ENCODE assay signal across 11 mouse cellular contexts in genomic region chr2:24678538-24678937, GRCm38 (mm10).
DNase-seq lines count a peak whose midpoint lies in the region; ATAC-seq and TF ChIP-seq lines count a peak whose summit lies in the region.
"Had no signal": no experiment of that assay in that cellular context is flagged by ENCODE, and none has a peak within 500 bp of the region (broad histone marks: within the 10 kb centered on the region; RNA-seq: fewer than 3 reads in every experiment).

No protein-coding gene starts in this region.

- H3K27ac ChIP-seq in heart, embryonic 15.5 days = no peak overlapping the region
- no peak overlapping the region for H3K27ac ChIP-seq in midbrain, embryonic 10.5 days (replicated peaks)
- H3K27ac ChIP-seq in midbrain, postnatal 0 days (ENCODE audit: low read depth, low read length) = no peak overlapping the region
- no peak overlapping the region for H3K27ac ChIP-seq in forebrain, embryonic 14.5 days (ENCODE audit: low read depth, low read length)
- H3K27ac ChIP-seq in small intestine, adult 2 months (ENCODE audit: insufficient read depth, low read depth, low read length) = no peak overlapping the region

- peak overlapping the region; percentile 65 for H3K4me2 ChIP-seq in heart, embryonic 15.5 days
- H3K4me2 ChIP-seq in midbrain, postnatal 0 days (ENCODE audit: low read depth, low read length, poor library complexity, severe bottlenecking) = no peak overlapping the region
- H3K4me2 ChIP-seq in forebrain, embryonic 14.5 days (ENCODE audit: low read length) = peak overlapping the region; percentile 43; the same call in 1 of the 2 replicates

- no peak for TF ChIP-seq CTCF in midbrain, postnatal 0 days (IDR thresholded peaks at IDR 0.05)
- no peak for TF ChIP-seq CTCF in small intestine, adult 2 months (IDR thresholded peaks at IDR 0.05; ENCODE audit: extremely low read depth, insufficient read length, insufficient replicate concordance, low read depth, low read length)

- no peak for DNase-seq in heart, postnatal 14 days
- DNase-seq in midbrain, embryonic 10.5 days (ENCODE audit: low spot score) = no peak
- DNase-seq in midbrain, postnatal 0 days (ENCODE audit: low spot score) = no peak
- no peak for DNase-seq in forebrain, embryonic 14.5 days (ENCODE audit: low spot score)
- no peak for DNase-seq in spleen, adult 18-20 months
- no peak for DNase-seq in gastrocnemius, postnatal 36 days
- DNase-seq: gastrocnemius, postnatal 25 days had no signal

- H3K27me3 ChIP-seq in heart, embryonic 15.5 days = peaks cover 29% of the 10 kb centered on the region
- peaks cover 36% of the 10 kb centered on the region for H3K27me3 ChIP-seq in midbrain, embryonic 10.5 days (ENCODE audit: low read depth, poor library complexity, severe bottlenecking)
- no peaks in the 10 kb centered on the region for H3K27me3 ChIP-seq in midbrain, postnatal 0 days (ENCODE audit: insufficient read depth, low read length)
- H3K27me3 ChIP-seq in forebrain, embryonic 14.5 days (replicated peaks; ENCODE audit: control insufficient read depth, insufficient read depth, low read length) = no peaks in the 10 kb centered on the region
- no peaks in the 10 kb centered on the region for H3K27me3 ChIP-seq in small intestine, adult 2 months (ENCODE audit: control insufficient read depth, insufficient read depth, low read length)

- whole genome bisulfite sequencing in heart, embryonic 15.5 days = 75% methylated on average over 5 of the region's 5 CpGs
- WGBS in midbrain, embryonic 10.5 days = 81% methylated on average over 5 of the region's 5 CpGs
- 91% methylated on average over 5 of the region's 5 CpGs for WGBS in midbrain, postnatal 0 days
- WGBS in forebrain, embryonic 14.5 days = 63% methylated on average over 5 of the region's 5 CpGs
- WGBS in small intestine, adult 2 months = 65% methylated on average over 5 of the region's 5 CpGs

- H3K4me3 ChIP-seq in heart, embryonic 15.5 days = 0 out of 2 replicates have a peak overlapping the region, but pooled peaks have one; percentile 24
- H3K4me3 ChIP-seq in midbrain, embryonic 10.5 days = peak overlapping the region; percentile 46
- H3K4me3 ChIP-seq in midbrain, postnatal 0 days (ENCODE audit: low read depth, low read length) = no peak overlapping the region
- H3K4me3 ChIP-seq in forebrain, embryonic 14.5 days (ENCODE audit: low read depth, low read length) = no peak overlapping the region
- peak overlapping the region; percentile 35; the same call in 1 of the 2 replicates for H3K4me3 ChIP-seq in small intestine, adult 2 months (ENCODE audit: low read depth, low read length)
- H3K4me3 ChIP-seq: myocyte had no signal

- H3K9ac ChIP-seq in heart, embryonic 15.5 days = no peak overlapping the region
- H3K9ac ChIP-seq in midbrain, postnatal 0 days (replicated peaks; ENCODE audit: low read length, poor library complexity, severe bottlenecking) = no peak overlapping the region
- 0 out of 2 replicates have a peak overlapping the region, but pooled peaks have one; percentile 5 for H3K9ac ChIP-seq in forebrain, embryonic 14.5 days (ENCODE audit: low read length)
- H3K9ac ChIP-seq: liver, postnatal 0 days had no signal

- H3K9me3 ChIP-seq in heart, embryonic 15.5 days (replicated peaks) = no peaks in the 10 kb centered on the region
- no peaks in the 10 kb centered on the region for H3K9me3 ChIP-seq in midbrain, embryonic 10.5 days (replicated peaks)
- H3K9me3 ChIP-seq in midbrain, postnatal 0 days (ENCODE audit: low read length) = no peaks in the 10 kb centered on the region
- H3K9me3 ChIP-seq in forebrain, embryonic 14.5 days (replicated peaks; ENCODE audit: control insufficient read depth, low read length) = no peaks in the 10 kb centered on the region

- no peak for TF ChIP-seq POLR2A in small intestine, adult 2 months (IDR thresholded peaks at IDR 0.05; ENCODE audit: low read depth, low read length)

- no peaks in the 10 kb centered on the region for H3K36me3 ChIP-seq in heart, embryonic 15.5 days
- no peaks in the 10 kb centered on the region for H3K36me3 ChIP-seq in midbrain, embryonic 10.5 days
- H3K36me3 ChIP-seq in midbrain, postnatal 0 days (ENCODE audit: insufficient read depth, low read length) = peaks cover 39% of the 10 kb centered on the region
- peaks cover 17% of the 10 kb centered on the region for H3K36me3 ChIP-seq in forebrain, embryonic 14.5 days (ENCODE audit: control insufficient read depth, insufficient read depth, low read length)
- H3K36me3 ChIP-seq in small intestine, adult 2 months (ENCODE audit: control insufficient read depth, insufficient read depth, low read length) = no peaks in the 10 kb centered on the region

- ATAC-seq in heart, embryonic 15.5 days (replicated peaks; ENCODE audit: insufficient number of reproducible peaks, insufficient read depth, low FRiP score, low read depth) = no peak
- no peak for ATAC-seq in midbrain, postnatal 0 days (ENCODE audit: low FRiP score)
- no peak for ATAC-seq in forebrain, embryonic 14.5 days

- peaks cover 9% of the 10 kb centered on the region; the same call in 1 of the 2 replicates for H3K4me1 ChIP-seq in heart, embryonic 15.5 days (replicated peaks)
- peaks cover 9% of the 10 kb centered on the region for H3K4me1 ChIP-seq in midbrain, embryonic 10.5 days
- no peaks in the 10 kb centered on the region for H3K4me1 ChIP-seq in midbrain, postnatal 0 days (ENCODE audit: insufficient read depth, low read length)
- H3K4me1 ChIP-seq in forebrain, embryonic 14.5 days (ENCODE audit: control insufficient read depth, insufficient read depth, low read length) = no peaks in the 10 kb centered on the region
- peaks cover 2% of the 10 kb centered on the region for H3K4me1 ChIP-seq in small intestine, adult 2 months (ENCODE audit: control insufficient read depth, insufficient read depth, insufficient read length, low read length)

- intact Hi-C loops in heart, postnatal 14 days (cut with DNase I) = no loop called here
- intact Hi-C loops in gastrocnemius, postnatal 36 days (cut with DNase I) = no loop called here

Comparison
In these comparisons a context has a peak if more than half of its experiments do, and no peak if none do; other contexts are left out.
1. H3K4me3 ChIP-seq: peak in heart, embryonic 15.5 days (single experiment), midbrain, embryonic 10.5 days (single experiment) and small intestine, adult 2 months (single experiment); none in midbrain, postnatal 0 days (single experiment) and forebrain, embryonic 14.5 days (single experiment).